Mouse (Mus musculus): ENCODE data around the gene Tecr. TPM values are rescaled to one million over a fixed set of nuclear protein-coding genes. Genes with fewer than 3 reads are reported as not detected.
"Not testable (repeated sequence)": the region's sequence is repeated elsewhere in the genome, so short reads cannot be mapped to it uniquely, and the experiment has no call there.

Gene Tecr
- polyA plus RNA-seq, 1 experiment from 2014 or later: 531 TPM

- Histone ChIP-seq H3K9ac (ENCODE audit: low read depth, low read length) (peak overlapping the region; percentile 66), H3K4me1 (ENCODE audit: control insufficient read depth, insufficient read depth, low read length) (peaks cover 65% of the 10 kb centered on the region), H3K9me3 (replicated peaks; ENCODE audit: control insufficient read depth, low read length) (no peaks in the 10 kb centered on the region), H3K4me3 (ENCODE audit: low read depth, low read length) (peak overlapping the region; percentile 12; the same call in 1 of the 2 replicates), H3K27me3 (ENCODE audit: control insufficient read depth, insufficient read depth, low read length) (no peaks in the 10 kb centered on the region), H3K36me3 (ENCODE audit: control insufficient read depth, insufficient read depth, low read length) (peaks cover 14% of the 10 kb centered on the region), H3K4me2 (peak overlapping the region; percentile 51), H3K27ac (ENCODE audit: low read depth, low read length) (peak overlapping the region; percentile 91)
- no peak for ATAC-seq (replicated peaks; ENCODE audit: insufficient number of reproducible peaks, low FRiP score, low TSS enrichment)
- WGBS (ENCODE audit: insufficient replicate concordance): 55% methylated on average over 17 of the region's 17 CpGs
These were observed 31.9 kb downstream of the Tecr start for GRCm38 (mm10) chr8:83575561-83576515.

- Histone ChIP-seq H3K27me3 (ENCODE audit: control insufficient read depth, insufficient read depth, low read length) (no peaks in the 10 kb centered on the region), H3K4me2 (no peak overlapping the region), H3K4me1 (ENCODE audit: control insufficient read depth, insufficient read depth, low read length) (peaks cover 65% of the 10 kb centered on the region), H3K4me3 (ENCODE audit: low read depth, low read length) (no peak overlapping the region), H3K36me3 (ENCODE audit: control insufficient read depth, insufficient read depth, low read length) (peaks cover 17% of the 10 kb centered on the region), H3K9ac (ENCODE audit: low read depth, low read length) (no peak overlapping the region), H3K27ac (ENCODE audit: low read depth, low read length) (peak overlapping the region; percentile 91), H3K9me3 (replicated peaks; ENCODE audit: control insufficient read depth, low read length) (no peaks in the 10 kb centered on the region)
- WGBS (ENCODE audit: insufficient replicate concordance): 76% methylated on average over 15 of the region's 15 CpGs
- no peak for ATAC-seq (replicated peaks; ENCODE audit: insufficient number of reproducible peaks, low FRiP score, low TSS enrichment)
These were observed 33.0 kb downstream of the Tecr start for GRCm38 (mm10) chr8:83574631-83575315.

- no peak for ATAC-seq (replicated peaks; ENCODE audit: insufficient number of reproducible peaks, low FRiP score, low TSS enrichment)
- H3K4me1 ChIP-seq (ENCODE audit: control insufficient read depth, insufficient read depth, low read length): peaks cover 54% of the 10 kb centered on the region
- H3K9me3 ChIP-seq (replicated peaks; ENCODE audit: control insufficient read depth, low read length): no peaks in the 10 kb centered on the region
- 75% methylated on average over 17 of the region's 18 CpGs for WGBS (ENCODE audit: insufficient replicate concordance)
- H3K4me2 ChIP-seq: no peak overlapping the region
- no peaks in the 10 kb centered on the region for H3K27me3 ChIP-seq (ENCODE audit: control insufficient read depth, insufficient read depth, low read length)
- 0 out of 2 replicates have a peak overlapping the region, but pooled peaks have one; percentile 5 for H3K9ac ChIP-seq (ENCODE audit: low read depth, low read length)
- H3K27ac ChIP-seq (ENCODE audit: low read depth, low read length): no peak overlapping the region
- no peak overlapping the region for H3K4me3 ChIP-seq (ENCODE audit: low read depth, low read length)
- peaks cover 17% of the 10 kb centered on the region for H3K36me3 ChIP-seq (ENCODE audit: control insufficient read depth, insufficient read depth, low read length)
These were observed 34.5 kb downstream of the Tecr start for GRCm38 (mm10) chr8:83573140-83573875.

- Histone ChIP-seq H3K9ac (ENCODE audit: low read depth, low read length) (no peak overlapping the region), H3K4me1 (ENCODE audit: control insufficient read depth, insufficient read depth, low read length) (peaks cover 55% of the 10 kb centered on the region), H3K4me3 (ENCODE audit: low read depth, low read length) (no peak overlapping the region), H3K36me3 (ENCODE audit: control insufficient read depth, insufficient read depth, low read length) (peaks cover 17% of the 10 kb centered on the region), H3K27me3 (ENCODE audit: control insufficient read depth, insufficient read depth, low read length) (no peaks in the 10 kb centered on the region), H3K4me2 (no peak overlapping the region), H3K9me3 (replicated peaks; ENCODE audit: control insufficient read depth, low read length) (no peaks in the 10 kb centered on the region), H3K27ac (ENCODE audit: low read depth, low read length) (no peak overlapping the region)
- WGBS (ENCODE audit: insufficient replicate concordance): 89% methylated on average over 5 of the region's 5 CpGs
- no peak for ATAC-seq (replicated peaks; ENCODE audit: insufficient number of reproducible peaks, low FRiP score, low TSS enrichment)
These were observed 35.4 kb downstream of the Tecr start for GRCm38 (mm10) chr8:83572246-83572812.

GRCm38 (mm10) chr8:83571791-83572190 lies 36.0 kb downstream of the Tecr start:
- Histone ChIP-seq H3K36me3 (ENCODE audit: control insufficient read depth, insufficient read depth, low read length) (peaks cover 17% of the 10 kb centered on the region), H3K27me3 (ENCODE audit: control insufficient read depth, insufficient read depth, low read length) (no peaks in the 10 kb centered on the region), H3K4me3 (ENCODE audit: low read depth, low read length) (no peak overlapping the region), H3K9ac (ENCODE audit: low read depth, low read length) (no peak overlapping the region), H3K4me1 (ENCODE audit: control insufficient read depth, insufficient read depth, low read length) (peaks cover 49% of the 10 kb centered on the region), H3K9me3 (replicated peaks; ENCODE audit: control insufficient read depth, low read length) (no peaks in the 10 kb centered on the region), H3K4me2 (no peak overlapping the region), H3K27ac (ENCODE audit: low read depth, low read length) (no peak overlapping the region)
- 91% methylated on average over 10 of the region's 10 CpGs for WGBS (ENCODE audit: insufficient replicate concordance)
- no peak for ATAC-seq (replicated peaks; ENCODE audit: insufficient number of reproducible peaks, low FRiP score, low TSS enrichment)

- H3K27ac ChIP-seq (ENCODE audit: low read depth, low read length); H3K9me3 ChIP-seq (replicated peaks; ENCODE audit: control insufficient read depth, low read length); ATAC-seq (replicated peaks; ENCODE audit: insufficient number of reproducible peaks, low FRiP score, low TSS enrichment); H3K9ac ChIP-seq (ENCODE audit: low read depth, low read length); H3K27me3 ChIP-seq (ENCODE audit: control insufficient read depth, insufficient read depth, low read length); H3K4me3 ChIP-seq (ENCODE audit: low read depth, low read length); H3K4me2 ChIP-seq: not testable (repeated sequence)
- WGBS (ENCODE audit: insufficient replicate concordance): 87% methylated on average over 2 of the region's 7 CpGs
- Histone ChIP-seq H3K4me1 (ENCODE audit: control insufficient read depth, insufficient read depth, low read length) (peaks cover 41% of the 10 kb centered on the region), H3K36me3 (ENCODE audit: control insufficient read depth, insufficient read depth, low read length) (peaks cover 17% of the 10 kb centered on the region)
These were observed 36.8 kb downstream of the Tecr start for GRCm38 (mm10) chr8:83571001-83571340.

GRCm38 (mm10) chr8:83570272-83571000 lies 37.3 kb downstream of the Tecr start:
- 86% methylated on average over 12 of the region's 15 CpGs for WGBS (ENCODE audit: insufficient replicate concordance)
- no peak overlapping the region for H3K9ac ChIP-seq (ENCODE audit: low read depth, low read length)
- peaks cover 17% of the 10 kb centered on the region for H3K36me3 ChIP-seq (ENCODE audit: control insufficient read depth, insufficient read depth, low read length)
- no peak for ATAC-seq (replicated peaks; ENCODE audit: insufficient number of reproducible peaks, low FRiP score, low TSS enrichment)
- H3K27ac ChIP-seq (ENCODE audit: low read depth, low read length): no peak overlapping the region
- no peak overlapping the region for H3K4me3 ChIP-seq (ENCODE audit: low read depth, low read length)
- no peaks in the 10 kb centered on the region for H3K9me3 ChIP-seq (replicated peaks; ENCODE audit: control insufficient read depth, low read length)
- H3K27me3 ChIP-seq (ENCODE audit: control insufficient read depth, insufficient read depth, low read length): no peaks in the 10 kb centered on the region
- peaks cover 36% of the 10 kb centered on the region for H3K4me1 ChIP-seq (ENCODE audit: control insufficient read depth, insufficient read depth, low read length)
- no peak overlapping the region for H3K4me2 ChIP-seq

Data from heart, embryonic 11.5 days (tissue).